Mouse (Mus musculus) effector memory CD4-positive, alpha-beta T cell, adult 5 months (primary cell): ENCODE measurements around the gene Cebpb. TPM values are rescaled to one million over a fixed set of nuclear protein-coding genes. Genes with fewer than 3 reads are reported as not detected.

Source experiments
- polyA plus RNA-seq: library from polyadenylated mRNA; unstranded; fragments of 100-300 nt; shearing (Covaris generic); gene quantifications from one replicate; pipeline ENCODE4 v1.2.1, GENCODE M21; 2017

The Cebpb gene
- polyA plus RNA-seq = 156 TPM

GRCm38 (mm10) chr2:167688498-167689451 is at the start of gene Cebpb:
Gene Cebpb (plus strand): TSS chr2:167688915.

GRCm38 (mm10) chr2:167661270-167662203 is 27.2 kb upstream of the Cebpb start, which contains the start of gene Gm20431:
Gene Gm20431 (minus strand): TSS chr2:167661496.

GRCm38 (mm10) chr2:167689501-167690218 is 945 bp downstream of the Cebpb start, which contains the start of gene Tmem189:
Gene Tmem189 (minus strand): TSS chr2:167689822.

Other genes with a start within 250 kb of the Cebpb start
- gene Rnf114, start 196.3 kb upstream of the Cebpb start, polyA plus RNA-seq = 189 TPM
- 41.9 TPM for gene Spata2, start 196.0 kb upstream of the Cebpb start, polyA plus RNA-seq
- gene Snai1, start 150.7 kb upstream of the Cebpb start, polyA plus RNA-seq = not detected
- 212 TPM for gene Ube2v1, start 56.8 kb upstream of the Cebpb start, polyA plus RNA-seq
- 15.4 TPM for gene Gm20431, start 27.4 kb upstream of the Cebpb start, polyA plus RNA-seq
- 92.1 TPM for gene Tmem189, start 907 bp downstream of the Cebpb start, polyA plus RNA-seq
- gene Ptpn1, start 243.1 kb downstream of the Cebpb start, polyA plus RNA-seq = 186 TPM